Mouse (Mus musculus) left cerebral cortex, adult 18-20 months (tissue): ENCODE measurements around the gene Cfl1. TPM values are rescaled to one million over a fixed set of nuclear protein-coding genes. Genes with fewer than 3 reads are reported as not detected.

Experiments
- DNase-seq, 2 experiments: peaks; one replicate each; pipeline ENCODE4 v3.0.0; 2021 to 2022; ENCODE audit warnings: low spot score in 2 of 2, mixed read lengths in 1 of 2
- total RNA-seq, 2 experiments: library from RNA; stranded (reverse); gene quantifications; 2 replicates each; pipeline ENCODE4 v1.2.3; 2021

Cfl1 gene
- total RNA-seq, 2 experiments from 2014 or later, result 1,316 to 1,327 TPM

DNA sequence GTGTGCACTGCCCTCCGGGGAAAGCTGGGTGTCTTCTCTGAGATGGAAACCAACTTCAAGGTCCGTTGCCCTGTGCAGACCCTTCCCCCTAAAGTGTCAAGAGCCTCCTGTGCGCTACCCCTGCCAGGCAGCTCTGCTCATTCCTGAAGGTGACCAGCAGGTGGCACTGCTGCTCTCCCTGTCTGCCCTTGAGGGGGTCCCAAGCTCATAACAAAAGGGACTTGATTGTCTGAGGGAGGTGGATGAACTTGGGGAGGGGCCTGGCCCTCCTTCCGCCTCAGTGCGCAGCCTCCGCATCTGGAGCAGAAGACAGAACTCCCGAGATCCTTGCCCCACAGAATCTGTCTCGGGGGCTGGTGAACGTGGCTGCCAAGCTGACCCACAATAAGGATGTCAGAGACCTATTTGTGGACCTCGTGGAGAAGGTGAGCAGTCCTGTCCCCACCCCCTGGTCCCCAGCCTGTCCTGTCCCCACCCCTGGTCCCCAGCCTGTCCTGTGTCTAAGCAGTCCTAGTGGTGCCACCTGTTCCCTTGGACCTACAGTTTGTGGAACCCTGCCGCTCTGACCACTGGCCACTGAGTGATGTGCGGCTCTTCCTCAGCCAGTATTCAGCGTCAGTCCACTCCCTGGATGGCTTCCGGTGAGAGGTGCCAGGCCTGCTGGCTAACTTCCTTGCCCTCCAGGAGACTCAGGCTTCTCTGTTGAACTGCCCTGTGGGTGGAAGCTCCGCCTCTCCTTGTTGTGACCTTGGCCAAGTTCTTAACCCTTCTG lies 26.3 kb upstream of the Cfl1 start:
- DNase-seq, result peak in 1 of 2 experiments; percentile 59

DNA sequence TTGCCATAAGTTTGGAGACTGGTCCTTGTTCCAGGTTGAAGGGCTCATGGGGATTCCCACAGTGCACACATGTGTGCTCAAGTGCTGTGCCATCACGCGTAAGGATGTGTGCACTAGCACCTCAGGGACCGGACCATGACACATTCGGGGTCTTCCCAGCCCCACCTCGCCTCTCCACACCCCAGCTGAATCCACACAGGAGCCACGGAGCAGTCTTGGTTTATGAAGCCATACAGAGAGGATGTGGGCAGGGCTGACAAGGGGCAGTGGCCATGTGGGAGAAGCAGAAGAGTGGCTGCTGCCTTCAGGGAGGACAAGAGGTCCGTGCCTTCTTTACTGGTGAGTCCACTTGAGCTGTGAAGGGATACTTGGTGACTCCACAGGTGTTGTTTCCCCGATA lies 25.2 kb upstream of the Cfl1 start:
- no peak for DNase-seq

DNA sequence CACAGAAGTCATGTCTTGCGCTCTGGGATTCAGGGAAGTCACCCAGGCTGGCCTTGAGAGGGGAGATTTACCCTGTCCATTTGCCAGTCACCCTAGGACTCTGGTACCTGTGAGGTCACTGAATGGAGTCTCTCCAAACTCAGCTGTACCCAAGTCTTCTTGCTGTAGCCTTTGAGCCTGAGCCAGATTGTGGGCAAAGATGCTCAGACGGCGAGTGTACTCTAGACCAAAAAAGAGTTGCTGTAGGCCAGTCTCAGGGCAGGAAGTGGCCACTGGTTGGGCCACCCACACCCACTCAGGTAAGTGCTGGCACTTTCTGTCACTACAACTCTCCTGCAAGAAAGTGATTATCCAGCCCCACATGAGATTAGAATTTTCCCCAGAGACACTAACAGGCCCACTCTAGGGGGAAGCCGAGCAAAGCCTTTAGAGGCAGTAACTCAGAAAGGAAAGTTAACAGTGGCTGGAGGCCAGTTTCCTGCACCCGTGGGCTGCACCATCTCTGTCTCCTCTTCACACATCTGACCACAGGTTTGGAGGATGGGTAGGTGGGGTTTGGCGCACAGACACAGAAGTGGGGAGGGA lies 23.2 kb upstream of the Cfl1 start:
- DNase-seq, result no peak

DNA sequence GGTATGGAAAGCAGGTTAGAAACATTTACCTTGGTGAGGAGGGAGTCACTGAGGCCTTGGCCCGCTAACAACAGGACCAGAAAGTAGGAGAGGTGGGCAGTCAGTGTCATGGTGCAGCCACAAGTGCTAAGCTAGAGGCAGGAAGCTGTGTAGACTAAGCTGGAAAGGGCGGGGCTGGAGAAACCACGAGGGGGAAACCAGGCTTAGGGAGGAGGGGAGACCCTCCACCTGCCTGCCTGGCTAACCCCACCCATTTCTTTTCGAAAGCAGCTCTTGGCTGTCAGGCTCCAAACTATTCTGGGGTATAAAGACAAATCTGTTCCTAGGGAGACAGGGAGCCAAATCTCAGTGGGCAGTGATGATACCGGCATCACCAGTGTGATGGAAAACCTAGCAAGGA lies 21.9 kb upstream of the Cfl1 start, which contains the start of gene Ctsw:
TSS of gene Ctsw (minus strand) at position 134 of the 400 bp plus-strand sequence.
- DNase-seq, result no peak

DNA sequence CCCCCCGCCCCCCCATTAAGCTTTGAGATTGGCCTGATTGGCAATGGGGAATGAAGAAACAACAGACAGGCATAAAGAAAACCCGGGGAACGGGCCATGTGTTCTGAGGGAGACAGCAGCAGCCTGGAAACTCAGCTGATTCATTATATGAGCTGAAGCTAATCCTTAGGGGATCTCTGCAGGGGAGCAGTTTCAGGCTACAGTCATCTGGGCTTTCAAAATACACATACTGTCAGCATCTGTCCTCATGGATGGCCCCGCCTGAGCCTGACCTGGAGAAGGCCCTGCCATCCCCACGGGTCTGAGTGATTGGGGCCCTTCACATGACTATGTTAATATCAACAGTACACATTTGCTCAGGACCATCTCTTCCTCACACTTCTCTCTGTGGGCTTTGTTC lies 18.4 kb upstream of the Cfl1 start:
- DNase-seq, result no peak

DNA sequence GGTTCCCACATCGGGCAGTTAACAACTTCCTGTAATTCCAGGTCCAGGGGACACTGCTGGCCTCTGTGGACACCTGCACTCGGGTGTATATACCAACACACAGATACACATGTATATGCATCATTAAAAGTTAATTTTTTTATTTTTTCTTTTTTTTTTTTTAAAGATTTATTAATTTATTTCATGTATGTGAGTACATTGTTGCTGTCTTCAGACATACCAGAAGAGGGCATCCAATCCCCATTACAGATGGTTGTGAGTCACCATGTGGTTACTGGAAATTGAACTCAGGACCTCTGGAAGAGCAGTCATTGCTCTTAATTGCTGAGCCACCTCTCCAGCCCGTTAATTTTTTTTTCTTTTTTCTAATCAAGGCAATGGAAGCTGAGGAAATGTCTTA lies 17.4 kb upstream of the Cfl1 start:
- no peak for DNase-seq

DNA sequence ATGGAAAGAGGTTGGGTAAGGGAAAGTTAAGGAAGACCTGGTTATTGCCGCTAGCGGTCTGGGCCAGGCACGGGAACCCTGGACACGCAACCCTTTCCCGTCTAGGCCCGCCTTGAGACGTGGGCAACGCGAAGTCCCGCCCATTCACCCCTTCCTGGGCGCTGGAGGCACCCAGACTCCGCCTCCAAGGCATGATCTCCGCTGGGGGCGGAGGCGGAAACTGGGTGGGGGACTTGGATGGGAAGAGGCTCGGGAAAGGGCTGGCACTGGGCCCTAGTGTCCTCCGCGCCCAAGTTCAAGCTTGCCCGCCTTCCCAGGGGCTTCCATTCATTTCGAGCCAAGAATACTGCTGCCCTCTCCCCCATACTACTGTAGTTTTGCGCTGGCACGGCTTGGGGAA lies 16.5 kb upstream of the Cfl1 start, which contains the start of gene Efemp2:
TSS of gene Efemp2 (plus strand) at position 235 of the 400 bp plus-strand sequence.
- DNase-seq, result peak; percentile 39 to 63

DNA sequence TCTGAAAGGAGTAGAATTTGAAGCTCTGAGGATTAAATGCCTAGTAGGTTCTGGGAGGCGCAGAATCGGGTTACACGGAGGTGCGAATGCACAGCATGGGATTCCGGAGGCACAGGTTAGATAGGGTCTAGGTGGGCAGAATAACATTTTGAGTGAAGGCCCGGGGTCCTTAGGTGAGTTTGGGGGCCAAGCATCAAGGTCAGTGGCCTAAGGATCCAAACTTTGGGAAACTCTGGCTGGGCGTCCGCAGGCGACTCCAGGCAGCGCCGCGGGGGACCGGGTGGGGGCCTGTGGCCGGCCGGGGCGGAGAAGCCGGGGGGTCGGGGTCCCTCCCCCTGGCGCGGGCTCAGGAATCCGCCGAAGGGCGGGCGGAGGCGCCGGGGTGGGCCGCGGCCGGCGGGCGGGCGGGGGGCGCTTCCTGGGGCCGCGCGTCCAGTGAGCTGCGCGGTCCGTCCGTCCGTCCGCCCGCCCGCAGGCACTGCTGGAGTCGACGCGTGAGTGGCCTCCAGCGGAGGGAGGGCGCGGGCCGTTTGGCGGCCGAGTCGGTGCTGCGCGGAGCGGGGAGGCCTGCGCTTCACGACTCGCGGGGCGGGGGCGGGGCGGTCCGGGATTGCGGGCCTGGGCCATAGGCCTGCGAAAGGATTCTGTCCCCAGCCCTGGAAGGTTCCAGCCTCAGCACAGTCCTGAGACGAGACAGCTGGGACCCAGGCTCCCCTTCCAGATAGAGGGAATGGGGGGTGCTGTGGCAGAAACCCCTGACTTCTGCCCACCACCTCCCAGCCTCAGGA lies 15.8 kb upstream of the Cfl1 start:
- DNase-seq, result no peak

DNA sequence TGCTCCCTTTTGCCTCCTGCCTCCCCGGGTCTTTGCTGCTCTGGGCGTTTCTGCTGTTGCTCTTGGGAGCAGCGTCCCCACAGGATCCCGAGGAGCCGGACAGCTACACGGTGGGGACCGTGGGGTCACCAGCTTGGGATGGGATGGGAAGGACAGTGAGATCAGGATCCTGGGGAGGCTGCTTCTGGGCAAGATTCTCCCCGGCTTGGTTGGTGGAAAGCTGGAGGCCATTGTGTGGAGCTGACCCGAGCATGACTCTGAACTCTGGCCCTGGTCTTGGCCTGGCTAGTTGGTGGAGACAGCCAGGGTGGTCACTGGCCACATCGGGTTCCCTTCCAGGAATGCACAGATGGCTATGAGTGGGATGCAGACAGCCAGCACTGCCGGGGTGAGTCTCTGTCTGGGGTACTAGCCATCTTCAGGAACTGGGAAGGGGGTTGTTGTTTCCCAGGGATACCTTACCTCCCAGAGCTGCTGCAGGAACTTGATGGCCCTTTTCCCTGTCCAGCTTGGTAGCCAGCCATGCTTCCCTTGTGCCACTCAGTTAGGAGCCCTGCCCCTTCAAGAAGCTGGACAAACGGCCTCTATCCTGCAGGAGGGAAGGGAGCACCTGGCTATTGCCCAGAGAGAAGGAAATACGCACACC lies 15.1 kb upstream of the Cfl1 start:
- DNase-seq, result no peak

DNA sequence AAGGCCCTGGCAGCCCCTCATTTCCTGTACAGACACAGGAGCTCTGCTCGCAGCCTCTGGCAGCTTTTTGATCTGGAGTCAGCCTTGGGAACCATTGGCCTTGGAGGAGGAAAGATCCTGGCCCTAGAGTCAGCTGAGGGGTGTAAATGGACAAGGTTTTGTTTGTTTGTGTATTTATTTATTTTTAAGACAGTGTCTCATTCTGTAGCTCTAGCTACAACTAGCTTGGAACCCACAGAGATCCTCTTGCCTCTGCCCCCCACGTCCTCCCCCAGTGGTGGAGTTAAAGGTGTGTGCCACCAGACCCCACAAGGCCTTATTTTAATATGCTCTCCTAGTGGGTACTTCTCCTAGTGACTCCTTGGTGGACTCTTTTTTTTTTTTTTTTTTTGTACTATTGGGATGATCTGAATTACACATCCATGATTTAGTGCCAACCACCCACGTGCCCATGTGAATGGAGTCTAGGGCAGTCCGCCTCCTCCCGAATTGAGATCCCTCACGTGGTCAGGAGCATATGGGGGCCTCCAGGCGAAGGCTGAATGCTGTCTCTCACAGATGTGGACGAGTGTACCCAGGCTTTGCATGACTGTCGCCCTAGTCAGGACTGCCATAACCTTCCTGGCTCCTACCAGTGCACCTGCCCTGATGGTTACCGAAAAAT lies 13.1 kb upstream of the Cfl1 start:
- DNase-seq, result peak; percentile 61 to 67

DNA sequence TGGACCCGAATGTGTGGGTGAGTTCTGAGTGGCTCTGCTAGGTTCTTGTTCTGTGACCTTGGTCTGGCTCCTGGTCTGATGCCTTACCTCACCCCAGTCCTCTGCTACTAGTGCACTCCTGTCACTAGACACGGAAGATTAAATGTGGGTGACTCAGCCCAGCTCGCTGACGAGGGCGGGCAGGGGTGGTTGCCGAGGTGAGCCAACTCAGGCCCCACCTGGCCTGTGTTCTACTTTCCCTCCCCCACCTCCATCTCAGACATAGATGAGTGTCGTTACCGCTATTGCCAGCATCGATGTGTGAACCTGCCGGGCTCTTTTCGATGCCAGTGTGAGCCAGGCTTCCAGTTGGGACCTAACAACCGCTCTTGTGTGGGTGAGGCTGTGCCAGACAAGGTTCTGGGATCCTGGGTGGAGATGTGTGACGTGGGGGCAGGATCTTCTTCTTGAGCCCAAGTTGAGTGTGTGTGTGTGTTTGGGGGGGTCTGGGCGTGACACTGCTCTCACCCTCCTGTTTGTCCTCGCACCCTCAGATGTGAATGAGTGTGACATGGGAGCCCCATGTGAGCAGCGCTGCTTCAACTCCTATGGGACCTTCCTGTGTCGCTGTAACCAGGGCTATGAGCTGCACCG lies 12.5 kb upstream of the Cfl1 start:
- DNase-seq, result no peak

DNA sequence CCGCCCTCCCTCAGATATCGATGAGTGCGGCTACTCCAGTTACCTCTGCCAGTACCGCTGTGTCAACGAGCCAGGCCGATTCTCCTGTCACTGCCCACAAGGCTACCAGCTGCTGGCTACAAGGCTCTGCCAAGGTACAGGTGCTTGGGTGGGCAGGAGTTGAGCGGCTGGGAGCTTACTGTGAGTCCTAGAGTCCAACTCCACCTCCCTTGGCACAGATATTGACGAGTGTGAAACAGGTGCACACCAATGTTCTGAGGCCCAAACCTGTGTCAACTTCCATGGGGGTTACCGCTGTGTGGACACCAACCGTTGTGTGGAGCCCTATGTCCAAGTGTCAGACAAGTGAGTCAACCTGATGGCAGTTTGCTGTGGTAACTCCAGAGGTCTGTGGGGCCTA lies 10.2 kb upstream of the Cfl1 start:
- DNase-seq, result no peak

DNA sequence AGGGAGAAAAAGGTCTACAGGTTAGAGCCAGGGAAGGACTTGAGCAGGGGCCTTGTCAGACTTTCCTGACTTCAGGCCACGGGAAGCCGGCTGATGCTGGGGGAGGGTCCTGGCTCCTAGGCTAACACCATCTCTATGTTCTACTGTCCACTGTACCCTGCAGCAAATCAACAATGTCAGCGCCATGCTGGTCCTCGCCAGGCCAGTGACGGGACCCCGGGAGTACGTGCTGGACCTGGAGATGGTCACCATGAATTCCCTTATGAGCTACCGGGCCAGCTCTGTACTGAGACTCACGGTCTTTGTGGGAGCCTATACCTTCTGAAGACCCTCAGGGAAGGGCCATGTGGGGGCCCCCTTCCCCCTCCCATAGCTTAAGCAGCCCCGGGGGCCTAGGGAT lies 8.9 kb upstream of the Cfl1 start:
- no peak for DNase-seq

DNA sequence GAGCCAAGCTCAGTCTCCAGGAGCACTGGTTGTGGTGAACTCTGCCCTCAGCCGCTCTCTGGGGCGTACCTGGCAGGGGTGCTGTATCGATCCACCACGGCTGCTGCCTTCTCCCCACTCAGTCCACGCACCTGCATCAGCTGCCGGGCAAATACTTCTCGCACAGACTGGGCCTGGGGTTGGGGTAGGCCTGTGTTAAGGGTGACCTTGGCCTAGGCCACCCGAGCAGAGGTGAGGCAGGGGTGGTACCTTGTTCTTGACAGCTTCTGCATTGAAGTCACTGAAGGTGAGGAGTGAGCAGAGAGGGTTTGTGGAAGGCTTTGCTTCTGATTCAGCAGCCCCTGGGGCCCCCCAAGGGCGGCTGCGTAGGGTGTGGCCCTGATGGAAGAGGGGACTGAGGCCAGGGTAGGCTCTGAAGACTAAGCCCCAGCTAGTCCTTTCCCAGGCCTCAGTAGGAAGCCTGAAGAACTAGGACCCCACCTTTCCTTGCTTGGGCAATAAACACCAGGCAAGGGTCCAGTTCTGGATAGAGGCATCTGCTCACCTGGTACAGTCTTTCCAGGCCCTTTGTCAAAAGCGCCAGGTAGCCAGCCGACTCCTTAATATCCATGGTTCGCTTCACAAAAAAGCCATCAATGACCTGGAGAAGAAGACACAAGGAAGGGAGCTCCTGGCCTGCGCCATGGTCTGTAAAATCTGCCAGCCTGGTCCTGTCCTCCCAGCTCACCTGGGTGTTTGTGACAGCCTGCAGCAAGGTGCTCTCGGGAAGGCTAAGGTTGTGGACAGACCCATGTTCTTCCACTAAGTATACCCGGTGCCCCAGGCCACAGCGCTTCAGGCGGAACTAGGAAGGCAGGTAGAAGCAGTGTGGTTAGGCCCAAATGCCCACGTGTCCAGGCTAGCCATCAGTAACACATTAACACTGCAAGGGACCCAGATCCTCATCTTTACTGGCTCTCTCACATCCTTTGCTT lies 6.6 kb upstream of the Cfl1 start:
- no peak for DNase-seq

DNA sequence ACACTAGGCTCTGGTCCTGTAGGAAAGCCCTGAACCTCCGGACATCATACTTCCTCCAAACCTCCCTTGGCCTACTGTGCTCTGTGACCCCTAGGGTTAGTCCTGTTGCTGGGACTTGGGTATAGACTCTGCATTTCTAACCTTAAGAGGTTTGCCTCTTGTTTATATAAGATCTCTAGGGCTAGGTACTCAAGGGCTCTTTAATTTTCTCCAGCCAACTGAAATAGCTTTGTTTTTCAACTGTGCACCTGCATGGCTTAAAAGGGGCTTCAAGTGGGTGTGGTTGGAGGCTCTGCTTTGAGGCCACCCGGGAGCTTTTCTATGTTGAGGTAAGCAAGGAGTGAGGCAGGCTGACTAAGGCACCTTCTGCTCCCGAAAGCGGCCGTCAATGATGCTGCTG lies 5.8 kb upstream of the Cfl1 start:
- DNase-seq, result no peak

DNA sequence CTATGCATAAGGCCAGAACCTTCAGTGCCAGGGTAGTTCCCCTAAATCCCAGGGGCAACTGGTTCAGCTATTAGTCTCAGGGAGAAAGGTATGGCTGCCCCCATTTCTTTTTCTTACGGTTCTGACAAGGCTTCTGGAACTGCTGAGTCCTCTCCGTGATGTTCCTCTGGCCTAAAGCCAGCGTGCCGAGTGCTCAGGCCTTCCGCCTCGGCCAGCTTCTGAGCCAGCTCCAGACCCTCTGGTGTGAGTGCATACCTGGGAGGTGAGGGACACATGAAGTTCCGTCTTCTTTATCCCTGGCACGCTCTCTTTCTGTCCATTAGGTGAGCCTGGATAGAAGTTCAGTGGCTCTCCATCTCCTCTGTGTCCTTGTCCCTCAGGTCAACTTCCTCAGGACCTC lies 4.9 kb upstream of the Cfl1 start:
- DNase-seq, result no peak

DNA sequence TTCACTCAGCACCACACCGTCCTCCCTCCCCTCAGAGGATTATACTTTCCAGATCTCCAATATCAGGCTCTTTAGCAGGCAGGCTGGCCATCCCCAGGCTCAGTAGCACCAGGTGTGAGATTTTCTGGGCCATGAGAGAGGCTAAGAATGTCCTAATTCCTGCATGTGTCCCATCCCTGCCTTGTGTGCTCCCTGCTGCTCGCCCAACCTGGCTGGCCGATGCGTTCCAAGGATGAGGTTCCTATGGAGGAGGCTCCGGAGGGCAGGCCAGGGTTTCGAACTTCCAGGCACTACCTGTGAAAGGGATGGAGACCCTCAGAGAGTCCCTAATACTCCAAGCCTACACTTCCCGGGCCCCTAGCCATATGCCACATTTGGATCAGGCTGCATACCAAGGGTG lies 4.4 kb upstream of the Cfl1 start:
- no peak for DNase-seq

DNA sequence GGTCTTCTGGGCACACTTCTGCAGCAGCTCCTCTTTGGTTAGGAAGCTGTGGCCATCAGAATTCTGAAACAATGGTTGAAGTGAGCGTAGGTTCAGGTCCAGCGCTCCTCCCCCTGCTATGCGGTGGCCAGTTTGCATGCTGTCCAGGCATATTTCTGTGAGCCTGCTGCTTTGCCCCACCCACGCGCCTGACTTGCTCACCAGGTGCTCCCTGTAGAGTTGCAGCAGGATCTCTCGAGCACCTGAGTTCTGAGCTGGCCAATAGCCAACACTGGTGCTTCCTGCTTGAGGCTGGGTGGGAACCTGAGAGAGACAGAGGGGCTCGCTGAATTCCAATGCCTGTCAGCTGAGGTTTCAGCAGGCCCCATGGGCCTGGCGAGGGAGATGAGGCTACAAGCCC lies 4.0 kb upstream of the Cfl1 start:
- DNase-seq, result no peak

DNA sequence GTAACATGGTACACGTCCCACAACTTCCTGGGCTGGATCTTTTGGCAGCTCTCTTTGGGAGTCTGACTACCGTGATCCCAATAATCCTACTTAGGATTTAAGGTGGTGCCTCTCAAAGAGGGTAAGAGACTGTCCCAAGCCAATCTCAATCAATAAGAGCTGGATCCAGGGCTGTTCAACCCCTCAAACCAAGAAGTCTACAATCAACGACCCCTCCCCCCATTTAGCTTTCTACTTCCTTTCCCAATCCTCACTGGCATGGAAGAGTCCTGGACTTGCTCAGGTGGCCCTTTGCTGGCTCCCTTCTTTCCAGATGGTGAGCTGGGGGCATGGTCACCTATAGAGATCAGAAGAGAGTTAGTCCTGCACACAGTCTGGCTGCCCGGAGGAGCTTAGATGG lies 3.5 kb upstream of the Cfl1 start:
- DNase-seq, result no peak
